ENCODE assay signal across 8 mouse cellular contexts in the genomic region with DNA sequence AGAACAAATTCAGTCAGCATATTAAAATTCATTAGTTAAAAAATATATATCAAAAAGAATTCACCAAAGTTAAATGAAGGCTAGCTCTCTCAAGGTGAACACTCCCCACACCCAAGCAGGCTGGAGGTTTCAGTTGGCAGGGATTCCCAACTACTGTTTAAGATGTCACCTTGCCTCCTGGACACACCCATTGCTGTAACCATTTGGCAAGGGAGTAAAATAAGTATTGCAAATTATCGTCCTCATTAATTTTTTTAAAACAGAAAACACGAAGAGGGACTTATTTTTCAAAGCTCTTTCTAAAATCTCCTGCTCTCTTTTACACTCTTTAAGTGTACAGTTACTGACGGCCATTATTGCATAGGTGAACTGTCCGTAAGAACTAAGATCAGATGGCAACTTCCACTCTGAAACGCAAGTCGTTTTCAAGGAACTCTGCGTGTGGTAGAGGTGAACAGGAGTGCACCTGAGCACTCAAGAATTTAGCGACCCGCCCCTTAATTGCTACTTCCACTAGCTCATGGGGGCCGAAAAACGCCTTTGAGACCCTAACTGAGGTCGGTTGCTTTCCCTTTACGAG. TPM values are rescaled to one million over a fixed set of nuclear protein-coding genes. Genes with fewer than 3 reads are reported as not detected.
DNase-seq lines count a peak whose midpoint lies in the region; ATAC-seq and TF ChIP-seq lines count a peak whose summit lies in the region.

No protein-coding gene starts in this region.

- no peaks in the 10 kb centered on the region; the same call in 1 of the 2 replicates for H3K4me1 ChIP-seq in cerebellum, adult 2 months (ENCODE audit: control insufficient read depth, insufficient read depth, low read length)
- peaks cover 0 to 4% of the 10 kb centered on the region in 2 experiments; a peak in 3 of 4 replicates for H3K4me1 ChIP-seq in ES-E14 (ENCODE audit: control insufficient read depth in 2 of 2, insufficient read depth in 2 of 2, low read length in 2 of 2, poor library complexity in 1 of 2)
- H3K4me1 ChIP-seq in forebrain, embryonic 16.5 days (replicated peaks; ENCODE audit: control insufficient read depth, insufficient read depth, low read length), result peaks cover 37% of the 10 kb centered on the region
- H3K4me1 ChIP-seq in limb, embryonic 15.5 days, result peaks cover 24% of the 10 kb centered on the region
- peaks cover 38% of the 10 kb centered on the region for H3K4me1 ChIP-seq in neural tube, embryonic 14.5 days (ENCODE audit: control insufficient read depth, insufficient read depth, low read length)

- H3K27ac ChIP-seq in cerebellum, adult 2 months (ENCODE audit: insufficient read depth, low read length), result no peak overlapping the region
- H3K27ac ChIP-seq in ES-E14 (ENCODE audit: insufficient read depth, low read depth, low read length, poor library complexity, severe bottlenecking), result no peak overlapping the region; the same call in 1 of the 2 replicates
- H3K27ac ChIP-seq in forebrain, embryonic 16.5 days (ENCODE audit: low read length), result peak overlapping the region; percentile 99
- H3K27ac ChIP-seq in limb, embryonic 15.5 days, result peak overlapping the region; percentile 97
- no peak overlapping the region for H3K27ac ChIP-seq in neural tube, embryonic 14.5 days (ENCODE audit: low read depth, low read length)

- no peak for TF ChIP-seq CTCF in cerebellum, adult 2 months (IDR thresholded peaks at IDR 0.05; ENCODE audit: borderline replicate concordance, insufficient read depth, low read depth, low read length)

- H3K9me3 ChIP-seq in ES-E14 (ENCODE audit: control insufficient read depth, insufficient read depth, low read depth, low read length), result no peaks in the 10 kb centered on the region
- H3K9me3 ChIP-seq in forebrain, embryonic 16.5 days (ENCODE audit: control insufficient read depth, low read length), result no peaks in the 10 kb centered on the region
- H3K9me3 ChIP-seq in limb, embryonic 15.5 days, result no peaks in the 10 kb centered on the region
- no peaks in the 10 kb centered on the region for H3K9me3 ChIP-seq in neural tube, embryonic 14.5 days (ENCODE audit: control insufficient read depth, low read length)

- in situ Hi-C loops in ES-E14 (cut with MboI; ENCODE audit: low sequenced_read_pairs in 2 of 2, unreplicated experiment in 2 of 2), result no loop called here

- no peaks in the 10 kb centered on the region for H3K27me3 ChIP-seq in cerebellum, adult 2 months (ENCODE audit: control insufficient read depth, insufficient read depth, low read length)
- no peaks in the 10 kb centered on the region for H3K27me3 ChIP-seq in forebrain, embryonic 16.5 days (replicated peaks; ENCODE audit: control insufficient read depth, insufficient read depth, low read length)
- H3K27me3 ChIP-seq in limb, embryonic 15.5 days, result no peaks in the 10 kb centered on the region
- H3K27me3 ChIP-seq in neural tube, embryonic 14.5 days (ENCODE audit: control insufficient read depth, insufficient read depth, low read length), result no peaks in the 10 kb centered on the region

- no peak for ATAC-seq in forebrain, embryonic 16.5 days
- no peak for ATAC-seq in limb, embryonic 15.5 days (ENCODE audit: insufficient number of reproducible peaks, low FRiP score, low TSS enrichment, low read depth)
- no peak for ATAC-seq in neural tube, embryonic 14.5 days (ENCODE audit: low read depth)

- H3K4me3 ChIP-seq in cerebellum, adult 2 months (replicated peaks; ENCODE audit: insufficient read depth, low read depth, low read length), result peak overlapping the region; percentile 71
- H3K4me3 ChIP-seq in ES-E14 (ENCODE audit: insufficient read depth in 1 of 2, low read depth in 1 of 2, low read length in 2 of 2, poor library complexity in 1 of 2, severe bottlenecking in 1 of 2), result peak overlapping the region; percentile 63 to 96
- peak overlapping the region; percentile 93 for H3K4me3 ChIP-seq in forebrain, embryonic 16.5 days (replicated peaks; ENCODE audit: low read length)
- H3K4me3 ChIP-seq in limb, embryonic 15.5 days, result peak overlapping the region; percentile 90
- peak overlapping the region; percentile 96 for H3K4me3 ChIP-seq in neural tube, embryonic 14.5 days (ENCODE audit: low read depth, low read length)

- peaks cover 4% of the 10 kb centered on the region for H3K36me3 ChIP-seq in ES-E14 (ENCODE audit: control insufficient read depth, insufficient read depth, low read length, poor library complexity, severe bottlenecking)
- peaks cover 2% of the 10 kb centered on the region for H3K36me3 ChIP-seq in forebrain, embryonic 16.5 days (ENCODE audit: control insufficient read depth, insufficient read depth)
- H3K36me3 ChIP-seq in limb, embryonic 15.5 days, result 0 out of 2 replicates have a peak, but pooled peaks cover 4% of the 10 kb centered on the region
- no peaks in the 10 kb centered on the region; the same call in 1 of the 2 replicates for H3K36me3 ChIP-seq in neural tube, embryonic 14.5 days (ENCODE audit: control insufficient read depth, insufficient read depth, low read length)

- no peak for TF ChIP-seq POLR2A in cerebellum, adult 2 months (IDR thresholded peaks at IDR 0.05; ENCODE audit: borderline replicate concordance, insufficient read depth, low read length)

- peak overlapping the region; percentile 97; the same call in 1 of the 2 replicates for H3K9ac ChIP-seq in ES-E14 (ENCODE audit: insufficient read depth, low read depth, low read length, poor library complexity, severe bottlenecking)
- H3K9ac ChIP-seq in forebrain, embryonic 16.5 days (replicated peaks; ENCODE audit: low read depth, low read length), result peak overlapping the region; percentile 100
- peak overlapping the region; percentile 92 for H3K9ac ChIP-seq in limb, embryonic 15.5 days
- H3K9ac ChIP-seq in neural tube, embryonic 14.5 days (replicated peaks; ENCODE audit: low read depth, low read length), result peak overlapping the region; percentile 100

- peak overlapping the region; percentile 93 for H3K4me2 ChIP-seq in forebrain, embryonic 16.5 days (ENCODE audit: low read length)
- H3K4me2 ChIP-seq in limb, embryonic 15.5 days, result peak overlapping the region; percentile 62
- H3K4me2 ChIP-seq in neural tube, embryonic 14.5 days (ENCODE audit: low read depth, low read length), result peak overlapping the region; percentile 91

- peak in 1 of 2 experiments; percentile 38 for DNase-seq in cerebellum, adult 2 months
- DNase-seq in cerebellum, postnatal 4 days (ENCODE audit: low spot score in 2 of 2), result no peak
- DNase-seq in ES-E14 (ENCODE audit: low read depth, low spot score), result no peak
- no peak for DNase-seq in urinary bladder, adult 2 months (ENCODE audit: low spot score)
- DNase-seq in thymus, postnatal 0 days (ENCODE audit: low spot score), result no peak

- under 1% methylated on average over 13 of the region's 13 CpGs for WGBS in cerebellum, adult 2 months
- WGBS in forebrain, embryonic 16.5 days, result 0% methylated on average over 13 of the region's 13 CpGs
- WGBS in limb, embryonic 15.5 days, result under 1% methylated on average over 13 of the region's 13 CpGs
- under 1% methylated on average over 13 of the region's 13 CpGs for WGBS in neural tube, embryonic 14.5 days

TF ChIP-seq in ES-E14, 5 proteins besides CTCF, POLR2A, EP300 and RAD21:
- TF ChIP-seq ZNF384 (IDR thresholded peaks at IDR 0.05; ENCODE audit: low read depth, low read length) (no peak), CHD2 (IDR thresholded peaks at IDR 0.05; ENCODE audit: low read depth, low read length) (peak; percentile 53; the same call in 1 of the 2 replicates)

RNA-seq across cellular contexts. Expression of a gene that starts 1.3 kb away (rescaled TPM):
- polyA plus RNA-seq in cerebellum, adult 2 months (2012; rRNA removed), result 1,979 and 2,002 TPM in 2 replicates
- 208 and 358 TPM in 2 replicates for total RNA-seq in ES-E14 (2012; rRNA removed)
- polyA plus RNA-seq in forebrain, embryonic 16.5 days (2015; fragmentation: Nextera tagmentation; extraction: Ambion mirVana), result 1,924 and 2,147 TPM in 2 replicates
- 938 and 964 TPM in 2 replicates for polyA plus RNA-seq in limb, embryonic 15.5 days (2015; fragmentation: Nextera tagmentation; extraction: Ambion mirVana)
- 3,412 and 3,701 TPM in 2 replicates for polyA plus RNA-seq in neural tube, embryonic 14.5 days (2014; fragmentation: Nextera tagmentation; extraction: Ambion mirVana)
- polyA plus RNA-seq in urinary bladder, adult 2 months (2012; rRNA removed), result 1,162 and 1,245 TPM in 2 replicates
- polyA plus RNA-seq in thymus, postnatal 0 days (2015; fragmentation: Nextera tagmentation; extraction: Ambion mirVana), result 943 and 956 TPM in 2 replicates

RNA-seq across cellular contexts. Expression of a gene that starts 17.9 kb away (rescaled TPM):
- polyA plus RNA-seq in cerebellum, adult 2 months (2012; rRNA removed), result not detected in 2 replicates
- not detected in 2 replicates for total RNA-seq in ES-E14 (2012; rRNA removed)
- not detected in 2 replicates for polyA plus RNA-seq in forebrain, embryonic 16.5 days (2015; fragmentation: Nextera tagmentation; extraction: Ambion mirVana)
- polyA plus RNA-seq in limb, embryonic 15.5 days (2015; fragmentation: Nextera tagmentation; extraction: Ambion mirVana), result not detected in 2 replicates
- polyA plus RNA-seq in neural tube, embryonic 14.5 days (2014; fragmentation: Nextera tagmentation; extraction: Ambion mirVana), result not detected in 2 replicates
- polyA plus RNA-seq in urinary bladder, adult 2 months (2012; rRNA removed), result not detected in 2 replicates
- polyA plus RNA-seq in thymus, postnatal 0 days (2015; fragmentation: Nextera tagmentation; extraction: Ambion mirVana), result 0.23 TPM in 2 replicates

Comparison
In these comparisons a context has a peak if more than half of its experiments do, and no peak if none do; other contexts are left out.
1. H3K27ac ChIP-seq: peak in forebrain, embryonic 16.5 days (single experiment) and limb, embryonic 15.5 days (single experiment); none in cerebellum, adult 2 months (single experiment), ES-E14 (single experiment) and neural tube, embryonic 14.5 days (single experiment).
2. Peak in every context shown above with its lines, with median percentiles within 50 percentile points of each other: H3K4me3 ChIP-seq, H3K9ac ChIP-seq and H3K4me2 ChIP-seq.